Mouse (Mus musculus): ENCODE results near the gene Ano4. TPM values are rescaled to one million over a fixed set of nuclear protein-coding genes. Genes with fewer than 3 reads are reported as not detected.

The Ano4 gene
- polyA plus RNA-seq (2015; fragmentation: Illumina TruSeq; extraction: RNeasy Lipid Tissue Mini Kit (QIAGEN cat#74804); ENCODE audit: insufficient read depth, low read depth, low replicate concordance) = not detected

DNA sequence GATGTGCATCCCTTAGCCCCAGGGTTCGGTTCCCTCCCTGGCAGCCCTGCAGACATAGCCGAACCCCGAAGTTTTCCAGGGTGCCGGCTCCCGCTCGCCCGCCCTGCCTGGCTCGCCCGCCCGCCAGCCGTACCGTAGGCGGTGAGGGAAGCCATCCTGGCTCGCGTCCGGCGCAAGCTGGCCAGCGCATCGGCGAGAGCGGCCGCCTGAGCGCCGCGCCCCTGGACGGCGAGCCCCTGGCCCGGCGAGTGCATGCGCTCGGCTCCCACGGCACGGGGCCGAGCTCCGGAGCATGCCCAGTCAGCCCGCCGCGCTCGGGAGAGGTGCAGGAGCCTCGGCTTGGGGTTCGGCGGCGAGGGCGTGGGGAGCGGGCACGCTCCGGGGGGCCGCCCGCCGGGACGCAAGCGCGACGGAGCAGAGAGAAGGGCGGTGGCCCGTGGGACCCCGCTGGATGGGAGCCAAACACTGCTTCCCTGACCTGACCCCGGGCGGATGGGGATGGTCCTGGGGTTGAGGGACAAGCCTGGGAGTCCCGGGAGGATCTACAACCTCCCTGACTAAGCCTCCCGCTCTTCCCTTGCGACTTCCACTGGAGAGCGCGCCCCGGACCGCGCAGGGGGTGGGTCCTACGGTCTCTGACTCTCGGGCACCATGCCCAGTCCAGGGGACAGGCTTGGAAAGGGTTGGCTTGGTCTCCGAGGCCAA lies at the start of gene Ano4:
Gene Ano4 (minus strand): TSS at position 272 of the 705 bp plus-strand sequence.

Other genes starting within 250 kb of the Ano4 start
- gene Gas2l3, start 99.2 kb upstream of the Ano4 start, polyA plus RNA-seq (2015; fragmentation: Illumina TruSeq; extraction: RNeasy Lipid Tissue Mini Kit (QIAGEN cat#74804); ENCODE audit: insufficient read depth, low read depth, low replicate concordance) = 0.13 TPM
- 6.4 TPM for gene Nr1h4, start 188.8 kb upstream of the Ano4 start, polyA plus RNA-seq (2015; fragmentation: Illumina TruSeq; extraction: RNeasy Lipid Tissue Mini Kit (QIAGEN cat#74804); ENCODE audit: insufficient read depth, low read depth, low replicate concordance)

All from pancreas, adult 10 weeks (tissue).